ENCODE assay signal across 16 mouse cellular contexts in the genomic region with DNA sequence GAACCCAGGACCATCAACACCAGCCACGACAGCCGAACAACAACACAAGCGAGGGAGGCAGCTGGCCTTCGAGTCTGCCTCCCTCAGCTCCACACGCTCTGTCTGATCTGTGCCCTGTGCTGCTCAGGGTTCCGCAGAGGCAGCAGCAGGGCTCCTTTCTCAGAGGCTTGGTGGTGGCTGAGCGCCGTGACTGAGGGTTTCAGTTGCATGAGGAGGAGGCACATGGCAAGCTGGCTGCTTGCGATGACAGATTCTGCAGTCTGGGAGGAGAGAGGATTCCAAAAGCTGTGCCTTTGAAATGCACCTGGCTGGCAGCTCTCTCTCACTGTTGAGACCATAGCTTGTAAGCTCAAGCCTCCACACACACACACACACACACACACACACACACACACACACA. TPM values are rescaled to one million over a fixed set of nuclear protein-coding genes. Genes with fewer than 3 reads are reported as not detected.
DNase-seq lines count a peak whose midpoint lies in the region; ATAC-seq lines count a peak whose summit lies in the region.
"Had no signal": no experiment of that assay in that cellular context is flagged by ENCODE, and none has a peak within 500 bp of the region (broad histone marks: within the 10 kb centered on the region; RNA-seq: fewer than 3 reads in every experiment).

No protein-coding gene starts in this region.

- no peak overlapping the region for H3K4me3 ChIP-seq in forebrain, embryonic 15.5 days
- H3K4me3 ChIP-seq in forebrain, embryonic 12.5 days (replicated peaks), result no peak overlapping the region
- no peak overlapping the region for H3K4me3 ChIP-seq in intestine, embryonic 16.5 days (ENCODE audit: low read length)
- H3K4me3 ChIP-seq in intestine, embryonic 15.5 days (replicated peaks), result no peak overlapping the region
- no peak overlapping the region for H3K4me3 ChIP-seq in midbrain, embryonic 12.5 days
- no peak overlapping the region for H3K4me3 ChIP-seq in midbrain, embryonic 11.5 days (ENCODE audit: low read depth, low read length)
- no peak overlapping the region for H3K4me3 ChIP-seq in limb, embryonic 13.5 days

- H3K4me2 ChIP-seq in forebrain, embryonic 15.5 days (replicated peaks), result no peak overlapping the region
- no peak overlapping the region for H3K4me2 ChIP-seq in forebrain, embryonic 12.5 days
- H3K4me2 ChIP-seq in intestine, embryonic 16.5 days (ENCODE audit: low read depth, low read length), result no peak overlapping the region
- H3K4me2 ChIP-seq in intestine, embryonic 15.5 days (replicated peaks), result no peak overlapping the region
- H3K4me2 ChIP-seq in midbrain, embryonic 12.5 days (replicated peaks), result no peak overlapping the region
- no peak overlapping the region for H3K4me2 ChIP-seq in midbrain, embryonic 11.5 days
- no peak overlapping the region for H3K4me2 ChIP-seq in limb, embryonic 13.5 days (replicated peaks)

- 0 out of 2 replicates have a peak, but pooled peaks have one; percentile 20 for ATAC-seq in forebrain, embryonic 15.5 days (replicated peaks)
- ATAC-seq in forebrain, embryonic 12.5 days (ENCODE audit: low FRiP score), result no peak
- ATAC-seq in intestine, embryonic 16.5 days, result no peak
- ATAC-seq in intestine, embryonic 15.5 days, result no peak
- ATAC-seq in midbrain, embryonic 12.5 days (ENCODE audit: low FRiP score, low read depth), result no peak
- no peak for ATAC-seq in midbrain, embryonic 11.5 days (ENCODE audit: low FRiP score)
- no peak for ATAC-seq in limb, embryonic 13.5 days (ENCODE audit: low FRiP score, low read depth)
- no peak for ATAC-seq in erythroid progenitor cell, adult 5-6 weeks (replicated peaks; ENCODE audit: low FRiP score, poor library complexity, severe bottlenecking)
- ATAC-seq: intestine, postnatal 0 days had no signal

- 63% methylated on average over 9 of the region's 9 CpGs for WGBS in forebrain, embryonic 15.5 days
- WGBS in forebrain, embryonic 12.5 days, result 76% methylated on average over 9 of the region's 9 CpGs
- 78% methylated on average over 9 of the region's 9 CpGs for WGBS in intestine, embryonic 16.5 days
- 74% methylated on average over 9 of the region's 9 CpGs for WGBS in intestine, embryonic 15.5 days
- WGBS in midbrain, embryonic 12.5 days, result 72% methylated on average over 9 of the region's 9 CpGs
- 81% methylated on average over 9 of the region's 9 CpGs for WGBS in midbrain, embryonic 11.5 days
- WGBS in limb, embryonic 13.5 days, result 74% methylated on average over 9 of the region's 9 CpGs

- H3K27me3 ChIP-seq in forebrain, embryonic 15.5 days, result no peaks in the 10 kb centered on the region
- H3K27me3 ChIP-seq in forebrain, embryonic 12.5 days, result no peaks in the 10 kb centered on the region; the same call in 1 of the 2 replicates
- H3K27me3 ChIP-seq in intestine, embryonic 16.5 days (replicated peaks; ENCODE audit: control insufficient read depth, insufficient read depth, low read length), result no peaks in the 10 kb centered on the region
- no peaks in the 10 kb centered on the region for H3K27me3 ChIP-seq in intestine, embryonic 15.5 days (replicated peaks)
- no peaks in the 10 kb centered on the region for H3K27me3 ChIP-seq in midbrain, embryonic 12.5 days
- no peaks in the 10 kb centered on the region for H3K27me3 ChIP-seq in midbrain, embryonic 11.5 days (ENCODE audit: control insufficient read depth, insufficient read depth, low read length)
- H3K27me3 ChIP-seq in limb, embryonic 13.5 days, result no peaks in the 10 kb centered on the region
- H3K27me3 ChIP-seq: CH12.LX had no signal

- no peaks in the 10 kb centered on the region for H3K9me3 ChIP-seq in forebrain, embryonic 15.5 days
- H3K9me3 ChIP-seq in forebrain, embryonic 12.5 days, result no peaks in the 10 kb centered on the region
- H3K9me3 ChIP-seq in intestine, embryonic 16.5 days (ENCODE audit: control insufficient read depth, low read length), result no peaks in the 10 kb centered on the region
- no peaks in the 10 kb centered on the region for H3K9me3 ChIP-seq in intestine, embryonic 15.5 days
- no peaks in the 10 kb centered on the region for H3K9me3 ChIP-seq in midbrain, embryonic 12.5 days
- no peaks in the 10 kb centered on the region for H3K9me3 ChIP-seq in midbrain, embryonic 11.5 days (ENCODE audit: control insufficient read depth, low read length)
- no peaks in the 10 kb centered on the region for H3K9me3 ChIP-seq in limb, embryonic 13.5 days

- no peak overlapping the region for H3K27ac ChIP-seq in forebrain, embryonic 15.5 days (replicated peaks)
- H3K27ac ChIP-seq in forebrain, embryonic 12.5 days, result no peak overlapping the region
- no peak overlapping the region for H3K27ac ChIP-seq in intestine, embryonic 16.5 days (ENCODE audit: low read length)
- no peak overlapping the region for H3K27ac ChIP-seq in intestine, embryonic 15.5 days
- H3K27ac ChIP-seq in midbrain, embryonic 12.5 days (replicated peaks), result 0 out of 2 replicates have a peak overlapping the region, but pooled peaks have one; percentile 31
- no peak overlapping the region for H3K27ac ChIP-seq in midbrain, embryonic 11.5 days (ENCODE audit: low read depth, low read length)
- H3K27ac ChIP-seq in limb, embryonic 13.5 days, result peak overlapping the region; percentile 70; the same call in 1 of the 2 replicates
- H3K27ac ChIP-seq: liver, embryonic 14.5 days had no signal

- no peak for DNase-seq in midbrain, embryonic 11.5 days (ENCODE audit: low spot score, missing footprints)
- DNase-seq: adrenal gland, postnatal 25 days; gastrocnemius, postnatal 14 days; heart, postnatal 14 days; kidney, postnatal 14 days; lung, postnatal 14 days had no signal

- H3K4me1 ChIP-seq in forebrain, embryonic 15.5 days, result peaks cover 25% of the 10 kb centered on the region
- H3K4me1 ChIP-seq in forebrain, embryonic 12.5 days, result peaks cover 51% of the 10 kb centered on the region
- H3K4me1 ChIP-seq in intestine, embryonic 16.5 days (ENCODE audit: control insufficient read depth, insufficient read depth, low read length), result peaks cover 70% of the 10 kb centered on the region
- peaks cover 58% of the 10 kb centered on the region for H3K4me1 ChIP-seq in intestine, embryonic 15.5 days (replicated peaks)
- H3K4me1 ChIP-seq in midbrain, embryonic 12.5 days, result peaks cover 51% of the 10 kb centered on the region
- peaks cover 31% of the 10 kb centered on the region for H3K4me1 ChIP-seq in midbrain, embryonic 11.5 days (ENCODE audit: control insufficient read depth, insufficient read depth, low read length)
- peaks cover 93% of the 10 kb centered on the region for H3K4me1 ChIP-seq in limb, embryonic 13.5 days

- H3K9ac ChIP-seq in forebrain, embryonic 15.5 days (replicated peaks), result no peak overlapping the region
- H3K9ac ChIP-seq in forebrain, embryonic 12.5 days, result no peak overlapping the region
- peak overlapping the region; percentile 35; the same call in 1 of the 2 replicates for H3K9ac ChIP-seq in intestine, embryonic 16.5 days (ENCODE audit: low read depth, low read length)
- no peak overlapping the region for H3K9ac ChIP-seq in intestine, embryonic 15.5 days
- H3K9ac ChIP-seq in midbrain, embryonic 12.5 days (replicated peaks), result no peak overlapping the region
- no peak overlapping the region for H3K9ac ChIP-seq in midbrain, embryonic 11.5 days (ENCODE audit: low read length)
- no peak overlapping the region for H3K9ac ChIP-seq in limb, embryonic 13.5 days
- H3K9ac ChIP-seq: liver, embryonic 14.5 days had no signal

- no peaks in the 10 kb centered on the region for H3K36me3 ChIP-seq in forebrain, embryonic 15.5 days
- H3K36me3 ChIP-seq in forebrain, embryonic 12.5 days (replicated peaks), result no peaks in the 10 kb centered on the region
- no peaks in the 10 kb centered on the region for H3K36me3 ChIP-seq in intestine, embryonic 16.5 days (ENCODE audit: control insufficient read depth, insufficient read depth, low read length)
- no peaks in the 10 kb centered on the region for H3K36me3 ChIP-seq in intestine, embryonic 15.5 days
- no peaks in the 10 kb centered on the region for H3K36me3 ChIP-seq in midbrain, embryonic 12.5 days
- no peaks in the 10 kb centered on the region for H3K36me3 ChIP-seq in midbrain, embryonic 11.5 days (ENCODE audit: control insufficient read depth, insufficient read depth, low read length)
- no peaks in the 10 kb centered on the region for H3K36me3 ChIP-seq in limb, embryonic 13.5 days

RNA-seq across cellular contexts. Expression of a gene that starts 17.3 kb away (rescaled TPM):
- 34.9 and 40.4 TPM in 2 replicates for polyA plus RNA-seq in forebrain, embryonic 15.5 days (2015; fragmentation: Nextera tagmentation; extraction: Ambion mirVana)
- 44.7 and 49.9 TPM in 2 replicates for polyA plus RNA-seq in forebrain, embryonic 12.5 days (2016; fragmentation: Nextera tagmentation; extraction: Ambion mirVana)
- polyA plus RNA-seq in intestine, embryonic 16.5 days (2015; fragmentation: Nextera tagmentation; extraction: Ambion mirVana), result 4.8 and 5.5 TPM in 2 replicates
- 9.4 and 10.9 TPM in 2 replicates for polyA plus RNA-seq in intestine, embryonic 15.5 days (2015; fragmentation: Nextera tagmentation; extraction: Ambion mirVana)
- polyA plus RNA-seq in midbrain, embryonic 12.5 days (2016; fragmentation: Nextera tagmentation; extraction: Ambion mirVana), result 61.9 and 91.4 TPM in 2 replicates
- 28.6 and 33.6 TPM in 2 replicates for polyA plus RNA-seq in midbrain, embryonic 11.5 days (2014; fragmentation: Nextera tagmentation; extraction: Ambion mirVana)
- polyA plus RNA-seq in limb, embryonic 13.5 days (2015; fragmentation: Nextera tagmentation; extraction: Ambion mirVana), result 13.3 and 13.8 TPM in 2 replicates
- 8.4 and 11.2 TPM in 2 replicates for total RNA-seq in erythroid progenitor cell, adult 5-6 weeks (2015; ENCODE audit: low replicate concordance)
- 8.3 and 10.1 TPM in 2 replicates for total RNA-seq in erythroid progenitor cell, adult 5-6 weeks (2017; ENCODE audit: low replicate concordance)
- total RNA-seq: CH12.LX had no signal

Comparison
In these comparisons a context has a peak if more than half of its experiments do, and no peak if none do; other contexts are left out.
1. H3K27ac ChIP-seq: peak in midbrain, embryonic 12.5 days (single experiment) and limb, embryonic 13.5 days (single experiment); none in forebrain, embryonic 15.5 days (single experiment), forebrain, embryonic 12.5 days (single experiment), intestine, embryonic 16.5 days (single experiment), intestine, embryonic 15.5 days (single experiment) and midbrain, embryonic 11.5 days (single experiment).